Mouse (Mus musculus): ENCODE results near the gene Rapgef3. TPM values are rescaled to one million over a fixed set of nuclear protein-coding genes. Genes with fewer than 3 reads are reported as not detected.

The Rapgef3 gene
- polyA plus RNA-seq, 1 experiment: not detected

DNA sequence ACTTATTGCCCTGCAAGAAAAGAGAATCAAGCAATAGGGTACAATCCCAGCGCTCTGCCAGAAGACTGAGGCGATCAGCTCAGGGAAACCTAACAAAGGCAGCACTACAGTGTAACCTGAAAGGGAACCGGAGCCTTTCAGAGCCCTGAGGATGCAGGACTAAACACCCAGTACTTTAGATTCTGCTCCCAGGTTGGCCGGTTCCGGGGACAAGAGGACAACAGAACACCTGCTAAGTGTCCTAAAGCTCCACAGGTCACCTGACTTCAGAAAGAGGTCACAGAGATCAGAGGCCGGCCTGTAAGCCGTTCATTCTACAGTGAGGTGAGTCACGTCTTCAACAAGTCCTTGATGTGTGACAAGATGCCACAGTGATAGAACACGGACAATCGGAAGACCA lies 71.2 kb downstream of the Rapgef3 start:
- no peaks in the 10 kb centered on the region for H3K4me1 ChIP-seq (ENCODE audit: control insufficient read depth, insufficient read depth, low read length)
- H3K27ac ChIP-seq (ENCODE audit: insufficient read depth, low read depth, low read length): no peak overlapping the region
- 90% methylated on average over 10 of the region's 10 CpGs for WGBS
- H3K4me3 ChIP-seq (ENCODE audit: insufficient read depth, low read depth, low read length): no peak overlapping the region
- no peak for TF ChIP-seq CTCF (IDR thresholded peaks at IDR 0.05; ENCODE audit: insufficient read depth, low read depth, low read length)
- no peak for TF ChIP-seq POLR2A (IDR thresholded peaks at IDR 0.05; ENCODE audit: insufficient read depth, low read depth, low read length)

Other genes with a start within 250 kb of the Rapgef3 start
- gene Rpap3, start 62.1 kb downstream of the Rapgef3 start, polyA plus RNA-seq (2012; ENCODE audit: insufficient read depth, insufficient read length, low replicate concordance, missing spikeins): not detected in 2 replicates
- gene Endou, start 36.6 kb downstream of the Rapgef3 start, polyA plus RNA-seq (2012; ENCODE audit: insufficient read depth, insufficient read length, low replicate concordance, missing spikeins): not detected in 2 replicates
- not detected in 2 replicates for gene Slc48a1, start 10.5 kb upstream of the Rapgef3 start, polyA plus RNA-seq (2012; ENCODE audit: insufficient read depth, insufficient read length, low replicate concordance, missing spikeins)
- 147 TPM in 1 of 2 replicates, not detected in the other for gene Hdac7, start 76.5 kb upstream of the Rapgef3 start, polyA plus RNA-seq (2012; ENCODE audit: insufficient read depth, insufficient read length, low replicate concordance, missing spikeins)
- gene Vdr, start 142.7 kb upstream of the Rapgef3 start, polyA plus RNA-seq (2012; ENCODE audit: insufficient read depth, insufficient read length, low replicate concordance, missing spikeins): not detected in 2 replicates
- not detected in 2 replicates for gene Tmem106c, start 196.2 kb upstream of the Rapgef3 start, polyA plus RNA-seq (2012; ENCODE audit: insufficient read depth, insufficient read length, low replicate concordance, missing spikeins)
- gene Col2a1, start 236.7 kb upstream of the Rapgef3 start, polyA plus RNA-seq (2012; ENCODE audit: insufficient read depth, insufficient read length, low replicate concordance, missing spikeins): not detected in 2 replicates